Mouse (Mus musculus) embryo, embryonic 11 days (tissue): ENCODE results near the gene Pabpc6.
A peak's percentile ranks its signal among the peaks of the same experiment; 100 is the strongest.

Experiments used
- DNase-seq: peaks from one replicate; pipeline ENCODE4 v3.0.0-alpha.2; 2015

Pabpc6 gene

DNA sequence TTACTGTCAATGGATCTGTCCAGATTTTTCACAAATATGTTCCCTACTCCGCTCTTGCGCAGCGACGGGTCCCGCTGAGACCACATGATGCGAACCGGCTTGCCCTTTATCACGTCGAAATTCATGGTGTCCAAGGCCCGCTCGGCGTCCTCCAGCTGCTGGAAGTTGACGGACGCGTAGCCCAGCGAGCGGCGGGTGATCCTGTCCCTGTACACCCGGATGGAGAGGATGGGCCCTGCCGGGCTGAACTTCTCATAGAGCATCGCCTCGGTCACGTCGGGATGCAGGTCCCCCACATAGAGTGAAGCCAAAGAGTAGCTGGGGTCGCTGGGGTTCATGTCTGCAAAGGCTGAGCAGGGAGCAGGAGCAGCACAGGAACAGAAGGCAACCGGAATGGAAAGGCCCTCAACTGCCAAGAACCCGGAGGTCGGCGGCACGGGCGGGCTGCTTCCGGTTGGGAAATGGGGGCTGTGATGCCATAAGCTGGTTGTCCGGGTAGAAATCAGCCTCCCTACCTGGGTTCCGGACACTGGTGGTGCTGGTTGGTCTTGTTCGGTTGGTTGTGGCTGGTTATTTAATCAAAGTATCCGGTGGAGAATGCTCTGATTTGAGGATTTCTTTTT lies at the start of gene Pabpc6:
TSS of gene Pabpc6 (minus strand) at position 435 of the 623 bp plus-strand sequence.
- DNase-seq, result no peak

DNA sequence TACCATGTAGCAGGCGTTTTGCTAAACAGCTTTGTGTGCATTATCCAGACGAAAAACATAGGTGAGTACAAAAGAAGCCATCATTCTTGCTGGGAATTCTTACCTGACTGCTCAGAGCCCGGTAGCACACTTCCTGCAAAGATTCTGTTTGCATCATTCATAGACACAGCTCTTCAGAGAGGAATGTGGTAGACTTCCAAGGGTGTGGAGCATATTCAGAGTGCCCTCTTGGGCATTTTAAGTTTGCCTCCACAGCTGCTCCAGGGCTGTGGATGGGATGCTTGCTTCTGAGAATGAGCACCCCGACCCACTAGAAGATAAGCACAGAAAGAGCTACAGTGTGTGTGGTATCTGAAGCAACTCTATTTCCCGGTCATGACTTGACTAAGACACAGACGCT lies 41.4 kb upstream of the Pabpc6 start:
- no peak for DNase-seq

DNA sequence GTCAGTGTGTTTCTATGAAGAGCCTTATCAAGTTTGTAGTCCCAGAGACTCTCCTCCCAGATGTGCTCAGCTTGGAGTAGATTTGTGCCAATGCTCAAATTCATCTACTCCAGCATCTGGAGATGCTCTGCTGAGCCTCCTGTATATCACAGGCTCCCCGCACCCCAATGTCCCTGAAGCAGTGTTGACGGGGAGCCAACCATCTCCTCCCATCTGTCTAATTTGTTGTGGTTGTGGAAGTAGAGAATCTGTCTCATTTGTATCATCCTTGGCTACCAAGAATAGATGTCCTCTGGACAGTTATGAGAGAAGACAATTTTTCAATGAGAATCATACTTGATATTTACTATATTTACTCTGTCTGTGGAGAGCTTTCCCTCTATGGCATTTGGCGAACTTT lies 39.4 kb upstream of the Pabpc6 start:
- DNase-seq, result no peak

DNA sequence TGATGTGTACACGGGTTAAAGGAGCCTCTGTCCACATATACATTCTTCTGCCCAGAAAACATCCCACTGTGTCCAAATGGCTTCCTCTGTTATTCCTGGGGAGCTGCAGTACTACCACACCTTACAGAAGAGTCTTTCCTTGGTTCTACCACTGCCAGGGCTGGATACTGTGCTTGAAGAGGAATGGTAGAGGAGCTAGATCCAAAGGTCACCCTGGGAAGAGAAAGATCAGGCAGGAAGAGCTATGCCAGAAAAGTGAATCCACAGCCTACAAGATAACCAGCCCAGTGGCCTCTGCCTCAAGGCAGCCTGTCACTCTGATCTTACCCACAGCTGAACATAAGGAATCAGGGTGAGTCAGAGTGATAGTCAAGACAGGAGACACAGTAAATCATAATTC lies 37.8 kb upstream of the Pabpc6 start:
- no peak for DNase-seq

DNA sequence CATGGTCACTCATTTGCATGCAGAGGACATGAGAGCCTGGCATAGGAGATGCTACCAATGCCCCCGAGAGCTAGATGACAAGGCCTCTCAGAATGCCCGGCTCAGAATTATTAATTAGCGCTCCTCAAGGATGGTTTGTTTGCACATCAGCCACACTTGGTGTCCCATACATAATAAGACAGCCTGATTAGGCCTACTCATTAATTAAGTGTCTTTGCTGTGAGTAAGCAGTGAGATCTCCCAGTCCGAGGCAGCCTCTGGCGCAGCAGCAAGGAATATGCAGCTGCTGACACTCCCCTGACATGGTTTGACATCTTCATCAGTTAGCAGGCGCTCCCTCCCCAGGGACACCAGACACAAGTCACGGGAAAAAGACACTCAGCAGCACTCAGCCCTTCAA lies 28.2 kb upstream of the Pabpc6 start:
- no peak for DNase-seq

DNA sequence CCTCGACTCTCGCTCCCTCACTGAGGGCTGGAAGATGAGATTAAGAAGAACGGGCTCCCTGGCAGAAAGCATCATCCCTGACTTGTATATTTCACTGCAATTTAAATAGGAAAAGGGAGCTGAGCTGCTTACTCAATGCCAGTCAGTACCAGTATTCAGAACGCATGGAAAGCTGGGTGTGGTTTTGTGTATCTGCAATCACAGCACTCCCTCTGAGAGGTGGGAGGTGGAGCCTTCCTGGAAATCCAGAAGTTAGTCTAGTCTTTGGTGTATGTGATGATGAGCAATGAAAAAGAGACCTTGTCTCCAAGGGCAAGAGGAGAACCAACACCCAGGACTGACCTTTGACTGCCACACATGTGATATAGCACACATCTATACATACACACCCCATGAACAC lies 21.7 kb upstream of the Pabpc6 start:
- no peak for DNase-seq

DNA sequence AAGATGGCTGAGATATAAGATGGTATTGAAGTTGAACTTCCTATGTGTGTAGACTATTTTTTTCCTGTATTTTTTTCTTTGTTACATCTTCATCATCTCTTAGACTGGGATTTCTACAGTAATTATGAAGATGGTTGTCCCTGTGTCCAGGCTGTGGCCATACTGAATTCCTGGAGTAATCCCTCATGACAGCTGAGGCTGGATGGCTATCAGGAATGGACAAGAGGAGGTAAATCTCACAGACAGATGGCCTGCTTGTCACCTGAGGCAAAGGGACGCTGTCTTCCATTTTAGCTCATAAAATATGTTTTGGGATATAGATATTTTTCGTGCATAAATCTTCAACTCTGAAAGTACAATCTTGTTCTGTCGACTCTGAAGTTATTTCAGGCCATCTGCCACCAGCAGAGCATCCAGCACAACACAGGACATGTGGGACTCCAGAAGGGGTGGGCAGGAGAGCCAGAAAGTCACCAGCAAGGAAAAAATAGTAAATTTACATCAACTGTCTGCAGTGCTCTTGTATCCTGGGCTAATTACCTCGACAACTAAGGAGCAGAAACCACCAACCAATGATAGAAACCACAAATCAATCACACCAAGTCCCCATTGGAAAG lies 14.1 kb upstream of the Pabpc6 start:
- no peak for DNase-seq

DNA sequence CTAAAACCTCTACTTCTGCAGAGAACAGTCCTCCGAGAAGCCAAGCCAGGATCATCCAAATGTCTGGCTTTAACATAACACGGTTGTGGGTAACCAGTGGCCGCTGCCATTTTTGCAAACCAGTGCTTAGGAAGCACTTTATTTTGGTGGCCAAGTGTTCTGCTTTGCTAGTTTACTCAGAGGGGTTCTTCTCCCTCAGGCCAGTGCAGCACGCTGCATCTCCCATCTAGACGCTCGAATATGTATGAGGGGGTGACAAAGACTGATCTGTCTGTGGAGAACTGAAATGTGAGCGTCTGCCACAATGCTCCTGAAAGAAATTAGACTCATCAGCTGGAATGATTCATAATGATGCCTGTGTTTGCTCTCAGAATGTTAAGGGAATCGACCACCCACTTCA lies 11.2 kb upstream of the Pabpc6 start:
- peak; percentile 26 for DNase-seq

DNA sequence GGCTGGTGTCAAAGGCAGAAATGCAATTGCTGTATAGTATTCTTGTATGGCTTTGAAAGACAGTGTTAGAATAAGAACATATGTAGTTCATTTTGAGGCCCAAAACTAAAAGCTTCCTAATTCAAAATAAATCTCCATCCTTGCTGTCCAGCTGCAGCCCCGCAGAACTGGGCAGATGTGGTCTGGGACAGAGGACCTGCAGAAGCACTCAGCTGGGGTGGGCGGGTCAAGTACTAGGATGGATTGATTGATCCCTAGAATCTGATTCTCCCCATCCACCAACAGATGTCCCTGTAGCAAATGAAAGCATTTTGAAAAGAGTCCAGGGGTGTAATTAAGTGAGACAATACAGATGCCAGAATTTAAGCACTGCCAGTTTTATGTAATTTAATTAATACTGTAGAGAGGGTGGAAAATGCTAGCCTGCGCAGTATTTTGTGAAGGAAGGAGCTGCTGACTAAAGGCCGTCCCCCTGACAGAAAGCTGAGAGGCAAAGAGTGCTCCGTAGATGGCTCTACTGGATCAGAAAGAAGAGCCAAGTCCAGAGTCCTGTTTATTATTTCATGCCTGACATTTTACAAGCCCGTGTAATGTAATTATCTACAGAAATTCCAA lies 5.8 kb upstream of the Pabpc6 start:
- DNase-seq, result no peak

DNA sequence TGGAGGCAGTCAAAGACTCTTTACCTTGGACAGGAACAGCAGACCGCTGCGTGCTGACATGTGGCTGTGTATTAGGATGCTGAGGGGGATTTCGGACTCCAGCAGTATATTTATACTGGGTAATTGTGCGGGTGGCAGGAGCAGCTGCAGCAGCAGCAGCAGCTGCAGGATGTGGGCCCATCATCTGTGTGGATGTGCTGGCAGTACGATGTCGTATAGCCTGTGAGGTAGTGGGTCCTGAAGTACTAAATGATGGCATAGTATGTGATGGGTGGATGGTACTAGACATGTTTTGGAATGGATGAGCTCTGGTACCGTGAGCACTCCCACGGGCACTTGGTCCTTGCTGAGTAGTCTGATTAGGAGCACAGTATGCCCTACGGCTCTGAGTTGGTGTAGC lies 1.6 kb downstream of the Pabpc6 start:
- DNase-seq, result no peak

DNA sequence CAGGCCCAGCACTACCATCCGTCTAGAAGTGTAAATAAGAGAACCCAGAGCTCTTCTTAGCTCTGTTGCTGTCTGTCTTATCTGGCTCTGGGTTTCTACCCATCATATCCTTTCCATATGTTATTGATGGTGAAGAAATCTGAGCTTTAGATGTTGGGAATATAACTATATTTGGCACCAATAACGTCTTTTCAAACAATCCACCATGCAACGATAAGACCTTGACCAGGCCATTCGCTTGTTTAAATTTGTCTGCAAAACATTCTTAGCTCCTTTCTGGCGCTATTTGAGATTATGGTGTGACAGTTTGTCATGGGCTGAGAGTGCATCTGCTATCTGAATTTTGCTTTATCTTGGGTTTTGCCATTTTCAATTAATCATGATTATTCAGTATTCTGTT lies 10.9 kb downstream of the Pabpc6 start:
- DNase-seq, result no peak

DNA sequence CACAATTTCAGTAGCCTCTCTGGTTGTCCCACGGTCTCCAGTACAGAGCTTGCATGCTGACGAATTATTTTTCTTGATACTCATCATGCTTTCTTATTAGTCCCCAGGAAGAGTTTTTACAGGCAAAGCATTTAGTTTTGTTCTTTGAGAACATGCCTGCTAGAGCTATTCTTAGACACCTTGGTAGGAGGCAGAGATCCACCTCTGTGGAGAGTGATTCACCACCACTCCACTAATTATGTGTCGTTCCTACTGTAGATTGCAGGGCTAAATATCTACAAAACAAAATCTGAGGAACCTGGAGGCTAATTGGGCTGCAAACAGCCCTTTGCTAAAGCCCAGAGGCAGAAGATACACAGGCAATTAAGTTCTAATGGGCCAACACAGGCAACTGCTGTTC lies 15.4 kb downstream of the Pabpc6 start:
- no peak for DNase-seq

DNA sequence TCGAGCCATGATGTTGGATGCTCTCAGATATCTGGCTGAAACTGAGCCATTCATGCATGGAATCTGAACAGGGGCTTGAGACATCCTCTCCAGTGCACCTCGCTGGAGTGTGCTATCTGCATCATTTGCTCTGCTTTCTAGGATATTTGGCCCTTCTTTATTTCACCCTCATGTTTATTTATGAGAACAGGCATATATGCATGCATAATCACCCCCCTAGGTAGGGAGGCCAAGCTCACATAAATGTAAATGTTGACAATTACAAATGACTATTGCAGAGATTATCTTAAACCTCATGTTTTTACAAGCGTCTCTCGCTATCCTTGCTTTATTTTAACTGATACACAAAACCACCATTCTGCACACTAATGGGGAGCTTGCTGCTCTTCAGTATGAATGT lies 21.9 kb downstream of the Pabpc6 start:
- no peak for DNase-seq

DNA sequence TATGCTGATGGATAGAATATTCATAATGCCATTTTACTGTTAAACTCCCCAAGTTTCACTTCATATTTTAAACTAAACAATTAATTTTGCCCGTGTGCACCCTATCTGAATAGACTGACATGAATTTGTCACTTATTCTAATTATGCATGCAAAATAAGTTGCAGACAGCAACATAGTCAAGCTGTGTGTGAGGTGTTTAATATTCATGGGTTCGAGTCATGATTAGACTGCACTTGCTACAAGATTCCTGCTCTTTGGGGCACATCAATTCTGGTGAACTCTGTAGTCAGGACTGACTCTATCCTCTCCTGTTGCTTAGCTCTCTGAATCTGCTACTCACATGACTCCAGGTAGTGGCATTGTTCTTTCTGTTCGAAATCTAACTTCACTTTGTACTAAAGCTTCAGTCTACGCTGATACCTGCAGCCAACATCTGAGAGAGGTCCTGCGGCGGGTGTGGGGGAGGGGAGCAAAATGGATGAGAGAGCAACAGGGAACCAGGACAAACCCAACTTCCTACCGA lies 25.8 kb downstream of the Pabpc6 start:
- no peak for DNase-seq

DNA sequence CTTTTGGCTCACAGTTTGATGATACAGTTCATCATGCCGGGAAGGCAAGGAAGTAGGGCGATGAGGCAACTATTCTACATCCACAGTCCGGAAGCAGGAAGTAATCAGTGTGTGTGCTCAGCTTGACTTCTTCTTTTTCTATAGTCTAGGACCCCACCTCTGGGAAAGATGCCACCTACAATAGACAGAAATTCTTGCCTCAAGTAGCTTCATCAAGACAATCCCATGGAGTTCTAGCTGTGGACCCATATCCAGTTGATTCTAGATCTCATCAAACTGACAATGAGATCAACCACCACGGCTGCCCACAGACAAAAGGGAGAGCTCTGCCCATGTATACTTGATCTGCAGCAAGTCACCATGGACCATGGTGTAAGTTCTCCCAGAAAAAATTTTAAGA lies 32.5 kb downstream of the Pabpc6 start:
- no peak for DNase-seq

DNA sequence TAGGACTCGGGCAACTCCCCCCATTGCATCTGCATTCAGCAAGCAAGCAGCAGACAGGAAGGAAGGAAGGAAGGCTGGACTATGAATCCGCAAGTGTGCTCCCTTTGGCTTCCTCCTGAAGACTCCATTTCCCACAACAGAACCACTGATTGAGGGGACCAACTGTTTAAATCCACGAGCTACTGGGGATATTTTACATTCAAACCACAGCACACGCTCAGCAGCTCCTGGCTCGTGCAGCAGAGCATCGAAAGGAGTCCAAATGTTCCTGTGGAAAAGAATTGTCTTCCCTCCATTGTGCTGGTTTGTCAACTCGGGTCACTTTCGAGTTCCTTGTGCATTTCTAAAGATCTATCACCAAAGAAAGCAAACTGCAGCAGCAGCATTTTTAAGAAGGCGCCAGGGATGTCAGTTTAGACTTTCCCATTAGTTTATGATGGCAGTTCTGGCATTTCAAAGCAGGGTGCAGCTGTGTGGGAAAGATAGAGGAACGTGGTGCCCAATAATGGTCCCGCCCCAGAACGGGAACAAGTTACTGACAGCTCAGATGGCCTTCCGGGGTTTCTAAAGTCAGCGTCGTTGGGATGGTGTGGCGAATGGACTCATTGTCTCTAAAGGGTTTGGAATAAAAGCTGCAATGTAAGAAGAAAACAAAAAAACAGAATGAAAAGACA lies 36.8 kb downstream of the Pabpc6 start:
- no peak for DNase-seq

DNA sequence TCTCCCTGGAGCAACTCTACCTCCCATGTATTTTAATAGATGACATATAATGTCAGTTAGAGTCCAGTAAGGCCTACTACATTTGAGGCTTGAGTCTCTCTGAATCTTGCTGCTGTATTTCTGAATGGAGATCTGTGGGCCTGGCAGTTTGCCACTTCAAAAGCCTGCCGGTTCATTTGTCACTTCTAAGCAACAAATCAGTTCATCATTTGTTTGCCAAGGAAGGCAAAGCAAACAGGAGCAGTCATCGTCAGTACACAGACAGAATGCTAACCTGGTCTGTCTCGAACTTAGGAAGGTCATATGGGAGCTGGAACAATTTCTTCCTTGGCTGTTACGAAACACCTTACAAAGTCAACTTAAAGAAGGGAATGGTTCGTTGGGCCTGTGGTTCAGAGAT lies 37.4 kb downstream of the Pabpc6 start:
- DNase-seq, result no peak

DNA sequence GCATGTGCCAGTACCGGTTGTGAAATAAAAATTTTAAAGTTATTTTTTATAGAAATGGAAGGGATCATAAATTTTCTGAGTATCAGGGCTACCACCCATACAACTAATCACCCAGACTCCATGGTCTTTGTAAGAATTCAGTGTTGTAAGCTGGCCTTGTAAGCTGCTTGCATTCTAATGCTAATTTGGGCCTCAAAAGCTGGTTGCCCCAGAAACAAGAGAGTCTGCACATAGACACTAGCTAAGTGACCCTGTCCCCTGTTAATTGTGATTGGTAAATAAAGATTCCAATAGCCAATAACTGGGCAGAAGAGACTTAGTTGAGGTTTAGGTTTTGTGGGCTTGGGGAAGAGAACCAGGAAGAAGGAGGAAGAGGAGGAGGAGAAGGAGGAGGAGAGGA lies 38.4 kb downstream of the Pabpc6 start:
- DNase-seq, result peak; percentile 38

DNA sequence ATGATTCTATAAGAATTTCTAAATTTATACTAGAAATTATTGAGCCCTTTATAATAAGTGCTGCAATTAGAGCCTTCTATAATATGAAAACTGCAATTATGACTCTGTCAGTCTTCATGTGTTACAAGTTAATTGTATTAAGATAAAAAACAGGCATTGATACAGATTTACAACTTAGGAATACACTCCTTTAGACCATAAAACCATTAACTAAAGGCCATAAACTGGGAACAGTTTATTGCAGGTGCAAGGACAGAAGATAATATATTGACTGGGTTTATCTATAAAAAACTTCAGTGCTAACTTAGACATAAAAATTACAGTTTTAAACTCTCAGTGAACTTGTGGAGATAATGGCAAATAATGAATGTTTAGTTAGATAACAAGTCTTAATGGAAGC lies 42.5 kb downstream of the Pabpc6 start:
- no peak for DNase-seq
